Mouse (Mus musculus) 3T3-L1 (cell line): ENCODE data around the gene Wdtc1.

Experiments
- DNase-seq: peaks from one replicate; pipeline ENCODE4 v3.0.0-alpha.2; 2015; ENCODE audit warnings: low read depth, low spot score

Gene Wdtc1

GRCm38 (mm10) chr4:133353367-133354365 lies at the start of gene Wdtc1:
Wdtc1 (minus strand) TSS chr4:133353481.
- peak; percentile 82 for DNase-seq

GRCm38 (mm10) chr4:133402011-133402410 lies 48.7 kb upstream of the Wdtc1 start:
- no peak for DNase-seq

- DNase-seq: no peak
These were observed 46.8 kb upstream of the Wdtc1 start for GRCm38 (mm10) chr4:133400098-133400497.

DNA sequence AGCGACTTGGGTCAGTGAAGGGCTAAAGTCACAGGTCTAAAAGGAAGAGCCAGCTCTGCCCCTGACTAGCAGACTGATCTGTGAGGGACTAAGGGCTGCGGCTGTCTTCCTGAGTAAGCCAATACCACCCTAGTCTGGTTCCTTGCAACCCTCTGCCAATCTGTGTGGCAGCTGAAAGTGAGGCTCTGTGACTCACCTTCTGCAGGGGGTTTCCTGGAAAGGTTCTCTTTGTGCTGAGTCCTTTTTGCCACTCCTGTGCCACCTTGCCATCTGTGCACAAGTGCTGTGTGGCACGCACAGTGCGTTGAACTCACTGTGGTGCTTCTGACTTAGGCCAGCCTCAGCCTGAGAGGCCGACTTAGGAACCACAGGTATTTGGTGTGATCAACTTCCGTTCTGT lies 46.2 kb upstream of the Wdtc1 start:
- DNase-seq: peak; percentile 41

DNA sequence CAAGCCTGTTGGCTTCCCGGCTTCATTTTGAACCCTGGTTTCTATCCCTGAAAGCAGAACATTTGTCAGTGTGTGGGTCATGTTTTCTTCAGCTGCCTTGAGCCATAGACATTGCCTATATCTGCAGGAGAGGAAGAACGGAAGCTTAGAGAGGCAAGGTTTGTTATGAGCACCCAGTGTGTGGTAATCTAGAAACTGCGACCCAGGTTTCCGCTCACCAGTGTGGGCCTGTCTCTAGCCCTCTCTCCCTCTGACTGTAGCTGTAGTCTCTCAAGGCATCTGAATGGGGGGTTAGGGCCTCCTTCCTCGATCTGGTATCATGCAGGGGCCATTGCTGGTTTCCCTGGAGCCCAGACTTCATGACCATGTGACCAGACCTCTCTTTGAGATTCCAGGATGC lies 45.3 kb upstream of the Wdtc1 start:
- no peak for DNase-seq

GRCm38 (mm10) chr4:133397961-133398360 lies 44.7 kb upstream of the Wdtc1 start:
- no peak for DNase-seq

GRCm38 (mm10) chr4:133397299-133397698 lies 44.0 kb upstream of the Wdtc1 start:
- no peak for DNase-seq

DNA sequence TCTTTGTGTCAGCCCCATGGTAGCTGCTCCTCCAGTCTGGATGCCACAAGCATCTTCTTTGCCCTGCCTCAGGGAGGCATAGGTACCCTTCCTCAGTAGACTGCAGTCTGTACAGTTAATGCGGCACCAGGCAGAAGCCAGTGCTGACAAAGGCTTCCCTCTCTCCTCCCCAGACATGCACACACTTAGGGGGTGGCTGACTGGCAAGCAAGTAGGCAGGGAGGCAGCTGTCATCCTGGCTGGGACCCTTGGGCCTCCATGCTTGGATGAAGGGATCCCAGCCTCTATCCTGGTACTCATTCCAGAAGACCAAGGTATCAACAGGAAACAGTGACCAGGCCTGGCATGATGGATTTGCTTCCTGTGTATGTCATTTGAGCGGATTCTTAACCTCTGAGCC lies 42.8 kb upstream of the Wdtc1 start:
- no peak for DNase-seq

DNA sequence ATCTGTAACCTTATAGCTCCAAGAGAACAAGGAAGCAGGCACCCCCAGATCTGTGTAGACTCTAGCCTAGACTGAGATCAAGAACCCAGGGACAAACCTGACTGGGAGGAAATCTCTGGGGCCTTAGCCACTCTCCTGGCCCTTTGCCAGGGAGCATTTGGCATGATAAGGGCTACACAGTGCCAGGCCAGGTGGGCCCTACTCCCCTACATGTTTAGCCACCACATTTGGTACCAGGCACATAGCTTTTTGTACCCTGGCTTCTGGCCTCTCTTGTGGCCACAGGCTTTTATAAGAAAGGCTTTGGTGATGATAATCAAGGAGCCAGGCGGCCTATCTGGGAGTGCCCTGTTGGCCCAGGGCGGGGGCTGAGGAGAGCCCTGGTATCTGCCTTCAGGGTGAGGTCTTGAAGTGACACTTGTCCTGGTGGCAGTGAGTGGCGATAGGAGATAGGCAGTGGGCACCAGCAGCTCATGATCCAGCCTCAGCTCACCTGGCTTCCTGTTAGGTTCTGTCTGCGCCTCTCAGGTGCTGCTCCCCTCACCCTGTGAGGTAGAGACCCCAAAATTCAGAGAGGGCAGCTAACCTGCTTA lies 41.8 kb upstream of the Wdtc1 start:
- no peak for DNase-seq

DNA sequence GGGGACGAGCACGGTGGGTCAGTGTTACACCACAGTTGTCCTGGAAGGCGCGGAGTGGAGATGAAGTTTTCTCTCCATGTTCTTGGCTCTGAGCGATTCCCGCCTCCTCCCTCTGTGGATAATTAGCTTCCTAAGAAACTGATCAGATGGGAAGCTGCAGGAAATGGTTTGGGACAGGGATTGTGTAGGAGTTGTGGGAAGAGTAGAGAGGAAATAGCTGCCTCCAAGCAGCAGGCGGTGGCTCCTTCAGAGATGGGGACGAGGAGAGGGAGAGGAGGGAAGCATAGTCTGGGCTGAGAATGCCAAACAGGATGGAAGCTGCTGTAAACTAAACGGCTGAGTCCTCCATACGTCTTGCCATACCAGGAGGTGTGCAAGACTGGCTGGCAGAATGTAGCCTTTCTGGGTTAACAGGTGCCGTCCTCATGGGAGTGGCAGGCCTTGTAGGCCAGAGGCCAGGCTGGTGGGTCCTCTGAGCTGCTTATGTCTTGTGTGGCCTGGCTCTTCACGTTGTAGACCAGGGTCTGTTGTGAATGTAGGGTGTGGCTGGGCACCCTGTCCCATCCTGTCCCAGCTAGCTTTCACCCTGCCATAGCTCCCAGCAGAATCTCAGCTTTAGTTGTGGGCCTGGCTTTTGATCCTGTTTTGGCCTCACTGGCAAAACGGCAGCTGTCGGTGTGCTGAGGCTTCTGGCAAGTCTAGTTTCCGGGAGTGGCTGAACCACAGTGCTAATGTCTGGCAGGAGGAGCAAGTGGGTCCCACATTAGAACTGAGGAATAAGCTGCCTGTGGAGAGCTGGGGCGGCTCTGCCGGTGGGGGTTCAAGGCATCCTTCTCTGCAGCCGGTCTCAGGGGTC lies 38.1 kb upstream of the Wdtc1 start:
- no peak for DNase-seq

DNA sequence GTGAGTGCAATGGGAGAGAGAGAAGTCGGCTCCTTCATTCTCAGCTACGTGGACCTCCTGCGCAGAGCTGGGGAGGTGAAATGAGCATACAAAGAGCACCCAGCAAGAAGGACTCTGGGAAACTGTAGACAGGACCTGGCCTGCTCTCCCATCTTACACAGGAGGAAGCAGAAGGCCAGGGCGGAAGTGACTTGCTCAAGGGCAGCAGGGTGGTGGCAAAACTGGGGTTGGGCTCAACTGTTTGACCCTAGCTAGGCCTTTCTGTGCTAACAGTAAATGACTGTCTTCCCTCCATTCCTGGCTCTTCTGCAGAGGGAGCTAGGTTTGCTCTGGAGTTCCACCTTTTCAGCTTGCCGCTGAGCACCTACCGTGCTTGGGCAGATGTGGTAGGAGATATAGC lies 37.3 kb upstream of the Wdtc1 start:
- no peak for DNase-seq

GRCm38 (mm10) chr4:133390042-133390441 lies 36.8 kb upstream of the Wdtc1 start:
- no peak for DNase-seq

DNA sequence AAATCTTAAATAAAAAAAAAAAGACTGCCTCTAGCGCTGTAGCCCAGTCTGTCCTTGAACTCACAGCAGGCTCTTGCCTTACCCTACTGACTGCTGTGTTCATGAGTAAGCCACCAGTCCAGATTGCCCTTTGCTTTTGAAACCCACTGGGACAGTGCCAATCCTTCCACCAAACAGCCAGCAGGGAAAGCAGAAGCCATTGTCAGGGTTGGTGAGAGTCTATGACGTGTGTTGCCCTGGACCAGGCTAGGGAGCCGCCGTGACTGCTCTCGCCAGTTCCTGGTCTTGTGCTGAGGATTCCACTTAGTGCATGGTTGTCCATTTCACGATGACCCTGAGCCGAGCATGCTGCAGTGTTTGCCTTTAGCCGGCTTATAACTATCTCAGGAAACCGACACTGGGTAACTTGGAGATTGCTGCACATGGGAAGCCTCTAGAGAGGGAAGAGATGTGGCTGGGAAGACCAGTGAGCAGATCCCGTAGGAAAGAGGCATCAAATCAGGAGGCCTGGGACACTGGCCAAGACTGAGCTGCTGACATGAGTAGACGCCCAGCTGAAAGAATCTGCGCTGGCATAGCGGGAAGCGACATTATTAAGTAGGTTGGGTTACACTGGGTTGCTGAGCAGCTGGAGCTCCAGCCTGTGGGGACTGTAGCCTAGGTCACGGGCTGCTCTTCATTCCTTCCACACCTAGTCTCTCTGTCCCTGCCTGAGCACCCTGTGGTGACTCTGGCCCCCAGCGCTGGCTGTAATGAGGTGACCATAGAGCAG lies 35.7 kb upstream of the Wdtc1 start:
- no peak for DNase-seq

DNA sequence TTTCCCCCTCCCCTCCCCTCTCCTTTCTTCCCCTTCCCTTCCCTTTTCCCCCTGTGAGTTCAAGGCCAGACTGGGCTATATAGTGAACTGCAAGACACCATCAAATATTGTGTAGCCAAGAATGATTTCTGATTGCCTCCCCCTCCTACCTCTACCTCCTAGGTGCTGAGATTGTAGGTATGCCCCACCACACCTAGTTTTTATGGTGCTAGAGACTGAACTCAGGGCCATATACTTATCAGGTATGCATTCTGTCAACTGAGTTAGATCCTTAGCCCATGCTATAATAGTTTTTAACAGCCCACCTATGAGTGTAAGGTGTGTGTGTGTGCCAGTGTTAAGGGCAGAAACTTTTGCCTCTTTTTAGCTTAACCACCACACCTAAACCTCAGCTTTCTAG lies 33.8 kb upstream of the Wdtc1 start:
- DNase-seq: no peak

DNA sequence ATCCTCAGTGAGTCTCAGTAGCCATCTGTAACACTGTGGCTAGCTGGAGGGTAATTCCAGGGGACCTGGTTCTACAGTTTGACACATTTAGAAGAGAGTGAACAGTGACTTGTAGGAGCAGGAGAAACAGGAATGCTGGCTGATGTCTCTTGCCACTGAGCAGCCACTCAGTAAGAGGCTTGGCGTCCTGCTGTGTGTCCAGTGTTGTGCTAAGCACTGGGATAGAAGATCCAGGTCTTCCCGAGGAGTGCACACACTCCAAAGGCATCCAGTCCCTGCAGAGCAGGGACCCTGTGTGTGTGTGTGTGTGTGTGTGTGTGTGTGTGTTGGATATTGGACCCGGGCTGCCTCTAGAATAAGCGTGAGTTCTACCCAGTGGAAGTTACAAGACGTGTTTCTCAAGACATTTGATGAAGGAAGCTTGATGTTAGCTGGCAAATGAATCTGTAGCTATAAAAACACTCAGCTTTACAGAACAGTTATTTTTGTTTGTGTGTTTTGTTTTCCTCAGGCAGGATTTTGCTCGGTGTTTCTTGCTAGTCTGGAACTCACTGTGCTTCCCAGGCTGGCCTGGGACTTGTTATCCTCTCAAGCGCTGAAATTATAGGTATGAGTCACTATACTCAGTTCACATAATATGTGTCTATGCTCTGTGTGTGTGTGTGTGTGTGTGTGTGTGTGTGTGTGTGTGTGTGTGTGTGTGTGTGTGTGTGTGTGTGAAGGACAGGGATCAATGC lies 32.9 kb upstream of the Wdtc1 start:
- no peak for DNase-seq

DNA sequence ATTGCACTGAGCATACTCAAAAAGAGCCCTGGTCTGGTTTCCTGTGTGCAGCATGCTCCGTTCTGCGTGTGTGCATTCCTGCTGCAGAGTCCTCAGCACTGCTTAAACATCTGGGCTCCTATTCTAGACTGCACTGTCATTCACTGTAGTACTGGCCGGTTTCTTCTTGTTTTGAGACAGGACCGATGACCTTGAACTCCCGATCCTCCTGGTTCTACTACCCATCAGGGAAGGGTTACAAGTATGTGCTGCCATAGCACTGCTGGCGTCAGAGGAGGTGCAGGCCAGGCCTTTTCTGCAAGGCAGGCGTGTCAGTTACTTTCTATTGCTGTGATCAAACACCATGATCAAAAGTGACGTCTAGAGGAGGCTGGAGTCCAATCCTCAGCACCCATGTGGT lies 27.9 kb upstream of the Wdtc1 start:
- DNase-seq: no peak

DNA sequence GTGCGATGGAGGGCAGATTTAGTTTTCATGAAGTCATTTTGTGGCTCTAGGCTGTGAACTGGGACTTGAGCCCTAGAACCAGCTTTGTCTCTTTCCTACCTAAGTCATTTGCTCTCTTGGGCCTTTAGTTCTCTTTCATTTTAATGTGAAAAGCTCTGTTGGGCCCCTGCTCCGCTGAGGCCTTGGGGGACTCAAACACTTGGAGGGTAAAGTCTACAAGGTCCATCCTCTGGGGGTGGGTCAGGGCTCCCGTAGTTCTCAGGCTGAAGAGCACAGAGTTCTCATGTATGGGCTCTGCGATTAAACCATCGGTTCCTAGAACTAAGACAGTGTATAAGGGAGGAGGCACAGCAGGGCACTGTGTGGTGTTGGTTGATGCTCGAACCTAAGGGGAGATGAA lies 27.3 kb upstream of the Wdtc1 start:
- no peak for DNase-seq

- no peak for DNase-seq
These were observed 26.6 kb upstream of the Wdtc1 start for GRCm38 (mm10) chr4:133379861-133380260.

DNA sequence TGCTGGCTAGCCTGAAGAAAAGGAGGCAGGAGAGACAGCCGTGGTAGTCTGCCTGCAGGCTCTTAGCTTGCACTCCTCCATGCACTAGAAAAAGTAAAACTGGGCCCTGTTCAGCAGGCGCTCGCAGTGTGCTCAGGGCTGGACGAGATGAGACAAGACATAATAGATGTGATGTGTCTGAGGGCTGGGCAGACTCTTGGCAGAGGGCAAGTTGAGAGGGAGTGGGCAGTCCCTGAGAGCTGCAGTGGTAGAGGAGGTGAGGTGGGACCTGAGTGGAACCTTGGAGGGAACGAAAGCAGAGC lies 25.7 kb upstream of the Wdtc1 start:
- DNase-seq: no peak

DNA sequence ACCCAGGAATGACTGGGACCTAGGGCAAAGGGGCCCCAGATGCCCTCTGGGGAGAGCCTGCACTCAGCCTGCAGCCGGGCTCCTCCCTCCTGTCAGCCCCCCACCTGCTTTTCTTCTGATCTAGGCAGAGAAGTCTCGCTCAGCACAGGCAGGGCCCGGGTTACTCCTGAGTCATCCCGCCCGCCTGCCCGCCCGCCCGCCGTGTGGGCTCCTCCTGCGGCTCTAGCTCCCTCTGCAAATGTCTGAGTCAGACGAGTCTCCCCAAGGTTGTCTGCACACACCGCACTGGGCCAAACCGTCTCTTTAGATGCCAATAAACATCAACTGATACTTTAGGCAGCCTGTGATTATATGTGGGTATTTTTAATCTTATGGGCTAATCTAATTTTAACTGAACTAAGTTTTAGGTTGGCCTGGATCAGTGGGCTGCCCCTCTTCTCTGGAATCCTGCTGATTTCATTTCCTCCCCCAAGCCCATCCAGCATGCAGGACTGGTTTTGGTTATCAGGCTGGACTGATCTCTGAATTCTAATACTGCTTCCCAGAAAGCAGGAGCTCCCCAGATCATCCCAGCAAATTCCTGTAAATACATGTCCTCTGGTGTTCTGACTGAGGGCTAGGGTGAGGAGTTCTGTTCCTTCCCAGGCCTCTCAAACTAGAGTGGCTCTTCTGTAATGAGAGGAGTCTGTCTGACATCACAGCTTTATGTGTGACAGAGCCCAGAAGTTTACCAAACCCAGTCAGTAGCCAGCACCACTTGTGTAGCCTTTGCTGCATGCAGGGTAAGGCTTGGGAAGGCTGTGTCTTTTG lies 25.2 kb upstream of the Wdtc1 start:
- DNase-seq: peak; percentile 85
